Mouse (Mus musculus) monocyte, adult 5-6 weeks (primary cell): Measurements from ENCODE around the gene St8sia1. TPM values are rescaled to one million over a fixed set of nuclear protein-coding genes. Genes with fewer than 3 reads are reported as not detected.

Source experiments
- ATAC-seq: fragments of 153-309, 156-312 bp; replicated peaks from 2 replicates; pipeline ENCODE4 v1.8.0; 2017; ENCODE audit warnings: mild to moderate bottlenecking; ENCODE audit not compliant: low TSS enrichment, insufficient number of reproducible peaks, severe bottlenecking, poor library complexity, low FRiP score
- total RNA-seq: library from RNA; stranded (forward); fragments of 200-1000, 200-491, 200-594 nt; gene quantifications from 3 replicates; pipeline ENCODE4 v1.2.3, GENCODE M21; 2017

Gene St8sia1
- total RNA-seq, 1 experiment from 2014 or later = not detected

- no peak for ATAC-seq
Measured at GRCm38 (mm10) chr6:142880849-142881470, 83.3 kb downstream of the St8sia1 start.

- ATAC-seq = no peak
Measured at GRCm38 (mm10) chr6:142878744-142879701, 85.2 kb downstream of the St8sia1 start.

DNA sequence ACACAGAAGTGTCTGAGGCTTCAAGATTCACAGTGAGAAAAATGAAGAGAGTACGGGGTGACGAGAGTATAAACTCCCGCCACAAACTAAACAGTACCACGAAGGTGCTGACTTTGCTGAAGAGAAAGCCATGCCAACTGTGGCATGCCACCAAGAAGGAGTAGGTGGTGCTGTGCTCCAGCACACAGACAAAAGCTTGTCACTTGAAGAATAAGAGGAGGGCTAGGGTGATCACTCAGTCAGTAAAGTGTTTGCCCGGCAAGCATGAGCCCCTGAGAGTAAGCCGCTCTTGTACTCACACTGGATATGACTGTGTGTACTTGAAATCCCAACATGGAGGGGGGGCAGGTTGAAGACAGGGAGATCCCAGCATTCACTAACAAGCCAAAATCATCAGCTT, 87.0 kb downstream of the St8sia1 start:
- ATAC-seq = no peak

DNA sequence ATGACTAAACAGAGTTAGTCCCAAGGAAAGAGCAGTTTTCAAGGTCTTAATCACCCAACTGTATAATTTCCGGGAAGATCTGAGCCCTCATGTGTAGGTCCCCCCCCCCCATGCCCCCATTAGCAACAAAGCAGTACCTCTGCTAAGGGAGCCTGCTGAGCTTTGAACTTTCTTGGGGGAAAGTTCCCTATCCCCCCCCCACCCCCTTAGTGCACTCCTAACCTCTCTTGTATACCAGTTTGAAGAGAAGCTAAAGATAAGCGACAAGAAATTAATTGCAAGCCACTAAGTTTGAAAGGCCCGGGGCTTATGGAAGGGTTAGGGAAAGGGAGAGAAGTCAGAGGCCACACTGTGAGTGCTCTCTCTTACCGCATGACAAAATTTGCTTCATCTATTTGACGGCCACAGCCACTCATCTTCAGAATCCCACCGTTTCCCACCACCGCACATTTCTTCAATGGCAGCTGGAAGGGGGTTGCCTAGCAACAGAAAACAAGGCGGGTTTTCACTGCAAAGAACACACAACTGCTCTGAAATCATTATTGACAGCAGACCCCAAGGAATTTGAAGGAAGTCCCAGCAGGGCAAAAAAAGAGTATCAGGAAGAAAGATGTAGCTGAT, 87.9 kb downstream of the St8sia1 start:
- no peak for ATAC-seq

DNA sequence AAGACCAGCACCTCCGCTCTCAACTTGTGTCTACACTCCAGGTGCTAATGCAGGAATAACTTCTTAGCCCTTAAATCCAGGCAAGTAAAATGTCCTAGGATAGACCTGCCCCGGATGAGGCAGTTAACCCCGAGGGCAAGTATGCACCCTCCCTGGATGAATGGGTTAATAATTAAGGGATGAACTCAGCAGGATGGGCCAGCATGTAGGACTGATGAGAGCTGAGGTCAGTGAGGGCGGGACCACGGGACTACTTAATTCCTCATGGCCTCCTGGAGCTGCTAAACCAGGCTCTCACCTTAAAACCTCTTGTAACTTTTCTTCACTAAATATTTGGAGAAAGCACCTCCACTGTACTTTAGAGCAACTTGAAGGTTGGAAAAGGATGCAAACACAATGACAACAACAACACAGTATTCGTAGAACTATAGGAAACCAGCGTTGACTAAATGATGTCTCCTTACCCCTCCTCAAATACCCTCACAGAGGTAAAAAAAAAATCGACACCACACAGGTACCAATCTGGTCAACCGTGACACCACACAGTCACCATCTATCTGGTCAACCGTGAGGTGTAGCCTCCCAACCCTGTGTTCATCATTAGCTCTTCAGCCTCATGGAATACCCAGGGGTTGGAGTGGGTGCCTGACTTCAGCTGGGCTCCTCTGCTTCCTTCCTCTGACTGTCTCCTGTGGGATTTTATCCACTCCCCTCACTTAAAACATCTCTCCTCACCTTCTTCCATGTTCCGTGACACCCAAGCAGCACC, 90.3 kb downstream of the St8sia1 start:
- ATAC-seq = no peak

GRCm38 (mm10) chr6:142869715-142870422, 94.4 kb downstream of the St8sia1 start:
- ATAC-seq = no peak

DNA sequence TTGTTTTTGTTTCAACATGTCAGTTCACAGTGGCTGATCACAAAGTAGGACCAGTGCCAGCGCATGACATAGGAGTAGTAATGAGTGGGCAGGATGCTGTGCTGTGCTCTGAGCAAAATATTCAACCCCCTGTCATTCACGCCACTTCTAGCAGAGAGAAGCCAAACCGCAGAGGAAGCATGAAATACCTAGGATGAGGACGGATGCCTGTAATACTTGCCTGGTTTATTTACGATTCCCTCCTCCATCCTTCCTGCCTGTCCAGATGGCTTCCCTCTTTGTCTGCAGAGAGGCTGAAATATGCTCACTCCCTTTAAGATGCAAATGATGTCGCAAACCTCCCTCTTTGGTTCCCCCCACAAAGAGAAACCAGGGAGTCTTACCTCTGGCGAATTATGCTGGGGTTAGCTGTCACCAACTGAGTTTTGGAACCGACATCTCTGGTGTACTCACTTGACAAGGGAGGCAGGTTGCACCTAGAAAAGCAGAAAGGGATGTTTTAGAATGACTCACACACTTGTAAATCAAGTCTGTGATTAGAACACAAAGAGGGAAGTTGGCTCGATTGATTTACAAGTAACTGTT, 96.7 kb downstream of the St8sia1 start:
- peak; percentile 70 for ATAC-seq

- no peak for ATAC-seq
Measured at GRCm38 (mm10) chr6:142867023-142867422, 97.2 kb downstream of the St8sia1 start.

DNA sequence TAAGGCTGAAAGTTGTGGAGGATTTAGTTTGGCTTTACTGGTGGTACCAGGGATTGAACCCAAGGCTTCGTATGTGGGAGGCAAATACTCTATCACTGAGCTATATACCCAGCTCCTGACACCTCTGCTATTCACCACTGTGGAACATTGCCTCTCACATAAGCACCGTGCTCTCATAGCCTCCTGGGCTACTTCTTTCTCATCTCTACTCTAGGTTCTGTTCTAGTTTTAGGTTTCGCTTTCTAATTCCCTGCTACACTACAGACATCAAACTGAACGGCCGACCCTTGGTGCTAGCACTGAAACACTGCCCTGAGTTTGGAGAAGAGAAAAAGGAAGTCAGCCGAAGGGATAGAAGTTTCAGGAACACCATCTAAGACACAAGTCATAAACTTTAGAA, 99.1 kb downstream of the St8sia1 start:
- no peak for ATAC-seq

GRCm38 (mm10) chr6:142863881-142864280, 100.4 kb downstream of the St8sia1 start:
- no peak for ATAC-seq

GRCm38 (mm10) chr6:142862265-142862664, 102.0 kb downstream of the St8sia1 start:
- ATAC-seq = peak; percentile 59; the same call in 1 of the 2 replicates

DNA sequence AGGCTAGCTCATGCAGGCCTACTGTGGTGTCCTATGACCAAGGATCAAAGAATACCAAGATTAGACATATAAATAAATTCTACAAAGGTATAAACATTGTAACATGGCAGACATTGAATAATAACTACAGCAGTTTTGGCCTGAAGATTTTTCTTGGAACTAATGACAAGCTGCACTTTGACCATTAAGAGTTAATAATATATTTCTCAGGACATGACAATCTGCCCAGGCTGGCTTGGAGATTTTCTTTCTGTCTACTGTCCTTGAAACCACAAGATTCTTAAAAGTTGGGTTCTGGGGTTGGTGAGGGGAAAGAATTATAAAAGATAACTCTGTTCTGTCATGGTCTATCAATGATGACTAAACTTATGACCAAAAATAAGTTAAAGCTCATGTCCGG, 103.9 kb downstream of the St8sia1 start:
- ATAC-seq = no peak

DNA sequence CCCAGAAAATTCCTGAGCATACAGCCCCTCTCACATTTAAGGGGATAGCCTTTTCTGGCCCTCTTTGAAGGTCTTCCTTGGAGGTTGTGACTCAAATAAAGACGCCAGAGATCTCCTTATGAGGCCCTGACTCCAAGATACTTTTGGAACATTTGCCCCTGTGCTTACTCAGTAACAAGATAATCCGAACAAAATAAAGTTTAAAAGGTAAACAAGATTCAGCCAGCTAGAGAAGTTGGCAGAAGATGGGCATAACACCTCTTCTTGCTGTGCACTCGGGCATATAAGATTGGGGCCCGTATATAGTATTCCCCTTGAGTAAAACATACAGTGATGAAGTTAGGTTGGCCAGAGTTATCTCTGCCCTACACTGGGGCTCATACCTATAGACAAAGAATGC, 104.3 kb downstream of the St8sia1 start:
- ATAC-seq = no peak

DNA sequence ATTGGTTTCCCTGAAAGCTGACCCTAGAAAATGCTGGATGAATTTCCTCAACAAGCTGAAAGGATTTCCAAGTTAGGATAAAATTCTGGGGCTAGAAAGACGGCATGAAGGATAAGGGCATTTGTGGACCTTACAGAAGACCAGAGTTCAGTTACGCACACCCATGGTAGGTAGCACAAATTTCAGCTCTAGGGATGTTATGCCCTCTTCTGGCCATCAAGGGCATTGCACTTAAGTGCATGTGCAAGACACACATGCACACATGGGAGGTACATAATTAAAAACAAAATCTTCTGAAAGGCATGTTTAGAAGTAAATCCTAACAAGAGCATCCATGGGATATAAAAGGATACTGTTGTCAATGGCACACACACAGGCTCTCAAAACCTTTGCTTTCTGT, 105.3 kb downstream of the St8sia1 start:
- ATAC-seq = no peak

- ATAC-seq = no peak
Measured at GRCm38 (mm10) chr6:142856258-142856874, 107.9 kb downstream of the St8sia1 start.

GRCm38 (mm10) chr6:142855761-142856160, 108.5 kb downstream of the St8sia1 start:
- ATAC-seq = no peak
